Mouse (Mus musculus) limb, embryonic 15.5 days (tissue): ENCODE results near the gene Psen1. TPM values are rescaled to one million over a fixed set of nuclear protein-coding genes. Genes with fewer than 3 reads are reported as not detected.

Source experiments
- ATAC-seq: fragments of 200-750 bp; cut with Nextera tagmentation; 2 replicates; pipeline ENCODE4 v1.8.0; 2017; ENCODE audit warnings: low read depth, moderate TSS enrichment; ENCODE audit not compliant: insufficient number of reproducible peaks, low FRiP score, low TSS enrichment
- H3K27ac ChIP-seq: fragments of 300-500 bp; sonication (generic); 2 replicates; pipeline ENCODE4 v1.5.1; 2015; ENCODE audit warnings: moderate library complexity, mild to moderate bottlenecking, inconsistent platforms
- H3K27me3 ChIP-seq: fragments of 300-500 bp; sonication (generic); 2 replicates; pipeline ENCODE4 v1.6.1; 2015; ENCODE audit warnings: inconsistent platforms
- H3K36me3 ChIP-seq: fragments of 300-500 bp; sonication (generic); 2 replicates; pipeline ENCODE4 v1.6.1; 2015; ENCODE audit warnings: inconsistent platforms
- H3K4me1 ChIP-seq: fragments of 300-500 bp; sonication (generic); 2 replicates; pipeline ENCODE4 v1.6.1; 2015; ENCODE audit warnings: inconsistent platforms
- H3K4me2 ChIP-seq: fragments of 300-500 bp; sonication (generic); 2 replicates; pipeline ENCODE4 v1.6.1; 2015; ENCODE audit warnings: mild to moderate bottlenecking, inconsistent platforms
- H3K4me3 ChIP-seq: fragments of 300-500 bp; sonication (generic); 2 replicates; pipeline ENCODE4 v1.5.1; 2015; ENCODE audit warnings: mild to moderate bottlenecking, inconsistent platforms
- H3K9ac ChIP-seq: fragments of 300-500 bp; sonication (generic); 2 replicates; pipeline ENCODE4 v1.6.1; 2015; ENCODE audit warnings: inconsistent platforms
- H3K9me3 ChIP-seq: fragments of 300-500 bp; sonication (generic); 2 replicates; pipeline ENCODE4 v1.6.1; 2016; ENCODE audit warnings: inconsistent platforms
- WGBS: fragments of 180-500 bp; shearing (Covaris S2); methylation state at CpG from one replicate; pipeline ENCODE4 v1.1.7; 2015; 5-methylcytosine and 5-hydroxymethylcytosine counted together
- polyA plus RNA-seq: library from polyadenylated mRNA; unstranded; fragments of >200 nt; fragmentation: Nextera tagmentation; extraction: Ambion mirVana; gene quantifications from 2 replicates; pipeline ENCODE4 v1.2.1, GENCODE M21; 2015

Gene Psen1
- polyA plus RNA-seq, 1 experiment from 2014 or later: 86.0 TPM

- no peak for ATAC-seq
- Histone ChIP-seq H3K27me3 (no peaks in the 10 kb centered on the region), H3K4me3 (no peak overlapping the region), H3K4me2 (no peak overlapping the region), H3K4me1 (no peaks in the 10 kb centered on the region), H3K27ac (no peak overlapping the region), H3K9ac (no peak overlapping the region), H3K36me3 (peaks cover 86% of the 10 kb centered on the region), H3K9me3 (no peaks in the 10 kb centered on the region)
- WGBS: 93% methylated on average over 5 of the region's 5 CpGs
These were observed 44.3 kb downstream of the Psen1 start for GRCm38 (mm10) chr12:83732225-83732624.

- H3K36me3 ChIP-seq: peaks cover 82% of the 10 kb centered on the region
- no peaks in the 10 kb centered on the region for H3K27me3 ChIP-seq
- WGBS: 89% methylated on average over 10 of the region's 10 CpGs
- H3K9ac ChIP-seq: no peak overlapping the region
- H3K4me2 ChIP-seq: no peak overlapping the region
- no peak overlapping the region for H3K4me3 ChIP-seq
- no peak for ATAC-seq
- H3K4me1 ChIP-seq: no peaks in the 10 kb centered on the region
- no peaks in the 10 kb centered on the region for H3K9me3 ChIP-seq
- H3K27ac ChIP-seq: no peak overlapping the region
These were observed 46.1 kb downstream of the Psen1 start for GRCm38 (mm10) chr12:83734047-83734446.

GRCm38 (mm10) chr12:83736236-83736635, 48.3 kb downstream of the Psen1 start:
- Histone ChIP-seq H3K9ac (no peak overlapping the region), H3K9me3 (no peaks in the 10 kb centered on the region), H3K36me3 (peaks cover 62% of the 10 kb centered on the region), H3K27ac (no peak overlapping the region), H3K27me3 (no peaks in the 10 kb centered on the region), H3K4me3 (no peak overlapping the region), H3K4me1 (no peaks in the 10 kb centered on the region), H3K4me2 (no peak overlapping the region)
- 87% methylated on average over 8 of the region's 8 CpGs for WGBS
- ATAC-seq: no peak

GRCm38 (mm10) chr12:83738651-83739050, 50.7 kb downstream of the Psen1 start:
- no peak for ATAC-seq
- Histone ChIP-seq H3K27me3 (no peaks in the 10 kb centered on the region), H3K27ac (no peak overlapping the region), H3K36me3 (peaks cover 38% of the 10 kb centered on the region), H3K4me2 (no peak overlapping the region), H3K9ac (no peak overlapping the region), H3K9me3 (no peaks in the 10 kb centered on the region), H3K4me3 (no peak overlapping the region), H3K4me1 (no peaks in the 10 kb centered on the region)
- WGBS: 82% methylated on average over 1 of the region's 1 CpGs

DNA sequence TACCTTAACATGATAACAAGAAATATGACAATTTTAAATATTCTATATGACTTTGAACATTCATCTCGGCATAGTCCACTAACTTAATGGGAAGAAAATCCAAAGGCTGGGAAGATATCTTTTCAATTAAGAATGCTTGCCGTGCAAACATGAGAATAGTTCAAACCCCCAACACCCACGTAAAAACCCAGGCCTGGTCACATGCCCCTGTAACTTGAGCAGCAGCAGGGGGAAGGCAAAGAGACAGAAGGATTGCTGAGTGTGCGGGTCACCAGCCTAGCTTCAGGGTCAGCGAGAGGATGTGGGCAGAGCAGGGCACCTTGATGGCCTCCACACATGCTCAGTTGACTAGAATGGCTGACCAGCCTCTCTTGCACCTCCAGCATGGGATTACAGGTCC, 53.8 kb downstream of the Psen1 start:
- Histone ChIP-seq H3K36me3 (peaks cover 13% of the 10 kb centered on the region; the same call in 1 of the 2 replicates), H3K9ac (no peak overlapping the region), H3K4me2 (no peak overlapping the region), H3K4me1 (0 out of 2 replicates have a peak, but pooled peaks cover 3% of the 10 kb centered on the region), H3K27me3 (no peaks in the 10 kb centered on the region), H3K27ac (no peak overlapping the region), H3K9me3 (no peaks in the 10 kb centered on the region), H3K4me3 (no peak overlapping the region)
- 49% methylated on average over 5 of the region's 5 CpGs for WGBS
- ATAC-seq: no peak

DNA sequence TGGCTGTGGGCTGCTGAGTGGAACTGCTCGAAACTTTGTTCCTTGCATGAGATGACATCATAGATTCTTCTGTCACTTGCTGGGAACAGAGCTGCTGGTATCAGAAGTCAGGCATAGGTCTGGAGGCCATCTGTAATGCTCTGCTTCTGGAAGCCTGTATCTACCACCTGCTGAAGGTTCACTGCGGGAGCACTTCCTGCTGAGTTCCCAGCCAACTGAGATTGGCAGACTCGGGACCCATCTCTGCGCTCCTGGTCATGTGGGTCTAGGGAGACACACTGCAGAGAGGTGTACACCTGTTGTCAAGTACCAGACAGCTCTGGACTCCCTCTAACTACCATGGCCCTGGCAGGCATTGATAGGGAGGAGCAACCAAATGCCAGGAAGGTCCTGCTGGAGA, 54.9 kb downstream of the Psen1 start:
- Histone ChIP-seq H3K4me3 (no peak overlapping the region), H3K36me3 (peaks cover 9% of the 10 kb centered on the region; the same call in 1 of the 2 replicates), H3K4me1 (0 out of 2 replicates have a peak, but pooled peaks cover 3% of the 10 kb centered on the region), H3K9ac (no peak overlapping the region), H3K27ac (no peak overlapping the region), H3K9me3 (no peaks in the 10 kb centered on the region), H3K27me3 (no peaks in the 10 kb centered on the region), H3K4me2 (no peak overlapping the region)
- ATAC-seq: no peak
- WGBS: 78% methylated on average over 4 of the region's 4 CpGs

DNA sequence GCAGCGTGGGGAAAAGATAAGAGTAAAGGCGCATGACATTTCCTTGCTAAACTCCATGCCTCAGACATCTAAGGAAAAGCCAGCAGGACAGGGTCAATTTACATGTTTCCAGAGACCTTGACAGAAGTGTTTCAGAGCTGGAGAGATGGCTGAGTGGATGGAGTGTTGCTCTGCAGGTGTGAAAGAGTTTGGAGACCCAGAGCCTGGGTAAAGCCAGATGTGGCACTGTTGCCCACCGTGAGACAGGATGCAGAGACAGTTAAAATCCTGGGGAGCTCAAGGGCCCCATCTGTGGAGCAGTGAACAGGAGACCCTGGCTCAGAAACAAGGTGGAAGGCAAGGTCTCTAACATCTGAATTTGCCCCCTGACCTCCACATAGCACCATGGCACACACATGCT, 55.8 kb downstream of the Psen1 start:
- 57% methylated on average over 3 of the region's 3 CpGs for WGBS
- no peaks in the 10 kb centered on the region for H3K9me3 ChIP-seq
- H3K4me2 ChIP-seq: no peak overlapping the region
- no peak overlapping the region for H3K9ac ChIP-seq
- H3K36me3 ChIP-seq: 0 out of 2 replicates have a peak, but pooled peaks cover under 1% of the 10 kb centered on the region
- no peak overlapping the region for H3K27ac ChIP-seq
- no peak for ATAC-seq
- no peak overlapping the region for H3K4me3 ChIP-seq
- 0 out of 2 replicates have a peak, but pooled peaks cover 3% of the 10 kb centered on the region for H3K4me1 ChIP-seq
- H3K27me3 ChIP-seq: no peaks in the 10 kb centered on the region

DNA sequence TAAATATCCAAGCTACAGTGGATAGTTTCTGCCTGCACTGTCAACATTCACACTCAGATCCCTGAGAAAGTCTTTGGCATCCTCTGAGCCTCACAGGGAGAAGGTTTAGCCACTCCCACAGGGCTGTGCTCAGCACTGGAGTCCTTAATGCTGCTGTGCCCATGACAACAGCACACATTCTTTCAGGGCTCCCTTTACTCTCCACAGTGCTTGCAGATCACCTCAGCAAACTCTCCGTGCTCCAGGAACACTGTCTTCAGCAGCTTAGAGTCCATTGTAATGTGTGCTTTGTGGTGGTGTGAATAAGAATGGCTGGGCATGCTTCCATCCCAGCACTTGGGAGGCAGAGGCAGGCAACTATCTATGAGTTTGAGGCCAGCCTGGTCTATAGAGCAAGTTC, 61.2 kb downstream of the Psen1 start:
- 67% methylated on average over 1 of the region's 1 CpGs for WGBS
- Histone ChIP-seq H3K36me3 (no peaks in the 10 kb centered on the region), H3K9ac (no peak overlapping the region), H3K4me1 (peaks cover 10% of the 10 kb centered on the region), H3K27me3 (no peaks in the 10 kb centered on the region), H3K27ac (no peak overlapping the region), H3K9me3 (no peaks in the 10 kb centered on the region), H3K4me3 (no peak overlapping the region), H3K4me2 (no peak overlapping the region)
- no peak for ATAC-seq

DNA sequence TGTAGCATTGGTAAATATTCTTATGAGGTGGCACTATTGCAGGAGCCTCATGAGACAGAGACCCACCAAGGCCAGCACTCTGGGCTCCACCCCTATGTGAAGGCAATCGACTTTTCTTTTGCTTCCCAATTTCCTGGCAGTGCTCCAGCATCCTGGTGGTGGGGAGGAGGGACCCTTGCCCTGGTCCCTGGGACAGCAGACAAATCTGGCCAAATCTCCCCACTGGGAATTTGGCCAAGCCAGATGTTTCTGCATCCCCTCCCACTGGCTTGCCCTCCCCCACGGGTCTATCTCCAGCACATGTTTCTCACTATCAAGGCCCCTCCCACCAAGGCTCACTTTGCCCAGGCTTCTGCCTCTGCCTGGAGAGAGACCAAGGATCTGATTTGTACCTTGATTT, 64.5 kb downstream of the Psen1 start:
- ATAC-seq: no peak
- no peak overlapping the region for H3K9ac ChIP-seq
- peaks cover 7% of the 10 kb centered on the region for H3K4me1 ChIP-seq
- H3K36me3 ChIP-seq: no peaks in the 10 kb centered on the region
- H3K9me3 ChIP-seq: no peaks in the 10 kb centered on the region
- 18% methylated on average over 2 of the region's 2 CpGs for WGBS
- H3K27ac ChIP-seq: no peak overlapping the region
- H3K27me3 ChIP-seq: no peaks in the 10 kb centered on the region
- H3K4me3 ChIP-seq: no peak overlapping the region
- H3K4me2 ChIP-seq: no peak overlapping the region

GRCm38 (mm10) chr12:83758735-83759134, 70.8 kb downstream of the Psen1 start:
- Histone ChIP-seq H3K27ac (no peak overlapping the region), H3K27me3 (no peaks in the 10 kb centered on the region), H3K4me3 (no peak overlapping the region), H3K9ac (no peak overlapping the region), H3K4me1 (peaks cover 15% of the 10 kb centered on the region), H3K4me2 (no peak overlapping the region), H3K9me3 (no peaks in the 10 kb centered on the region), H3K36me3 (no peaks in the 10 kb centered on the region)
- WGBS: 73% methylated on average over 10 of the region's 10 CpGs
- no peak for ATAC-seq

GRCm38 (mm10) chr12:83760201-83760600, 72.2 kb downstream of the Psen1 start:
- ATAC-seq: no peak
- H3K27me3 ChIP-seq: no peaks in the 10 kb centered on the region
- no peaks in the 10 kb centered on the region for H3K36me3 ChIP-seq
- H3K4me2 ChIP-seq: no peak overlapping the region
- H3K27ac ChIP-seq: no peak overlapping the region
- no peaks in the 10 kb centered on the region for H3K9me3 ChIP-seq
- H3K4me3 ChIP-seq: no peak overlapping the region
- H3K9ac ChIP-seq: no peak overlapping the region
- peaks cover 20% of the 10 kb centered on the region for H3K4me1 ChIP-seq
- WGBS: 77% methylated on average over 2 of the region's 2 CpGs

DNA sequence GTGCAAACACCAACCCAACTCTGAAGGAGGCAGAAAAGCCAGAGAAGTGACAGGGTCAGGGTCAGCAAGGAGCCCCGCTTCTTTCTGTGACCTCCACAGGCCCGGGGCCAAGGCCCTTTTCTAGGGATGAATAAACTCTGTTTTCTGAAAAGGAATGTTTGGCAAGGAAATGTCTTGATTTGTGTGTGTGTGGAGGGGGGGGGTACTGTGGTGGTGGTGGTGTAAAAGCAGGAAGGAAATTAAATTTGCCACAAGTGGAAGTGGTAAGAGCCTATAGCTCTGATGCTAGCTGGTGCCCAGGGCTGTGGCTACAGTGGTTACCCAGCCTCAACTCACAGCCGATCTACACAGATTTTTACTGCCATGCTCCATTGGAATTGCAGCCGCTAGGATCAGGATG, 74.8 kb downstream of the Psen1 start:
- no peak for ATAC-seq
- no peak overlapping the region for H3K4me3 ChIP-seq
- H3K27me3 ChIP-seq: peaks cover 8% of the 10 kb centered on the region; the same call in 1 of the 2 replicates
- H3K4me2 ChIP-seq: no peak overlapping the region
- H3K9me3 ChIP-seq: no peaks in the 10 kb centered on the region
- WGBS: 33% methylated on average over 4 of the region's 4 CpGs
- no peaks in the 10 kb centered on the region for H3K36me3 ChIP-seq
- H3K9ac ChIP-seq: no peak overlapping the region
- 0 out of 2 replicates have a peak overlapping the region, but pooled peaks have one; percentile 38 for H3K27ac ChIP-seq
- H3K4me1 ChIP-seq: peaks cover 38% of the 10 kb centered on the region
